Mouse (Mus musculus) kidney, postnatal 10 days (tissue): ENCODE measurements around the gene Crebl2.

Source experiments
- DNase-seq: peaks from one replicate; pipeline ENCODE4 v3.0.0; 2021; ENCODE audit warnings: mixed read lengths

The Crebl2 gene

GRCm38 (mm10) chr6:134877276-134877675 is 47.3 kb downstream of the Crebl2 start:
- no peak for DNase-seq

GRCm38 (mm10) chr6:134877892-134878291 is 47.9 kb downstream of the Crebl2 start:
- DNase-seq, result no peak

- no peak for DNase-seq
Observed at GRCm38 (mm10) chr6:134879556-134879955, 49.6 kb downstream of the Crebl2 start.

GRCm38 (mm10) chr6:134880046-134880445 is 50.1 kb downstream of the Crebl2 start:
- no peak for DNase-seq

GRCm38 (mm10) chr6:134883661-134884060 is 53.7 kb downstream of the Crebl2 start:
- no peak for DNase-seq

GRCm38 (mm10) chr6:134885515-134885914 is 55.6 kb downstream of the Crebl2 start:
- DNase-seq, result no peak

- DNase-seq, result no peak
Observed at GRCm38 (mm10) chr6:134886475-134886874, 56.5 kb downstream of the Crebl2 start.

- no peak for DNase-seq
Observed at GRCm38 (mm10) chr6:134887008-134887407, 57.1 kb downstream of the Crebl2 start.

- peak; percentile 60 for DNase-seq
Observed at GRCm38 (mm10) chr6:134887711-134888449, 57.9 kb downstream of the Crebl2 start.

- DNase-seq, result no peak
Observed at GRCm38 (mm10) chr6:134888563-134889017, 58.6 kb downstream of the Crebl2 start.

- no peak for DNase-seq
Observed at GRCm38 (mm10) chr6:134889763-134890162, 59.8 kb downstream of the Crebl2 start.

GRCm38 (mm10) chr6:134890436-134890835 is 60.5 kb downstream of the Crebl2 start:
- no peak for DNase-seq

- DNase-seq, result no peak
Observed at GRCm38 (mm10) chr6:134896570-134897436, 66.8 kb downstream of the Crebl2 start.

GRCm38 (mm10) chr6:134897443-134898094 is 67.6 kb downstream of the Crebl2 start:
- peak; percentile 97 for DNase-seq

- peak; percentile 95 for DNase-seq
Observed at GRCm38 (mm10) chr6:134898095-134898965, 68.4 kb downstream of the Crebl2 start, which contains the start of gene Gpr19. Gene Gpr19 (minus strand): TSS chr6:134898578.

GRCm38 (mm10) chr6:134903368-134903767 is 73.4 kb downstream of the Crebl2 start:
- no peak for DNase-seq

- DNase-seq, result no peak
Observed at GRCm38 (mm10) chr6:134903891-134904884, 74.2 kb downstream of the Crebl2 start.

GRCm38 (mm10) chr6:134905811-134906210 is 75.9 kb downstream of the Crebl2 start:
- no peak for DNase-seq
